Mouse (Mus musculus) kidney, adult 11 months (tissue): ENCODE measurements around the gene Tmem196.

Source experiments
- DNase-seq: peaks from one replicate; pipeline ENCODE4 v3.0.0; 2022

Tmem196 gene

GRCm38 (mm10) chr12:119945589-119946310, at the start of gene Tmem196:
Gene Tmem196, plus strand, starts transcription at chr12:119945822.
- no peak for DNase-seq

- no peak for DNase-seq
These were observed 680 bp downstream of the Tmem196 start for GRCm38 (mm10) chr12:119946311-119946692.

DNA sequence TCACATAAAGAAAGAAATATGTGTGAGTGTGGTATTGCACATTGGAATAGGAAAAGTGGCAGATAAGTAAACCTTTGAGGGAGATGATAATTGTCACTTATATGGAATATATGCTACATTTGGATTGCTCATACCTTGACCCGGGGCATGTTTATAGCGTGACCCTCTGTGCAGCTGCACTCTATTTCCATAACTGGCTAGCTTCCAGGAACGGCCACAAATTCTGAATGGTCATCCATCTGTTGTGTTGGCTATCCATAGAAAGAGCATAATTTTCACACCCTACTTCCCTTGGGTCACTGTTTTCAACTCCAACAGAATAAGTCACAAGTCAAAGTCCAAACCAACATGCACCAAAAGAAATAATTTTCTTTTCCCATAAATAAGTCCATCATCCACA, 11.4 kb downstream of the Tmem196 start:
- DNase-seq, result no peak

- DNase-seq, result no peak
These were observed 15.1 kb downstream of the Tmem196 start for GRCm38 (mm10) chr12:119960730-119961129.

GRCm38 (mm10) chr12:119965373-119965772, 19.8 kb downstream of the Tmem196 start:
- no peak for DNase-seq

- DNase-seq, result no peak
These were observed 24.4 kb downstream of the Tmem196 start for GRCm38 (mm10) chr12:119970068-119970467.

DNA sequence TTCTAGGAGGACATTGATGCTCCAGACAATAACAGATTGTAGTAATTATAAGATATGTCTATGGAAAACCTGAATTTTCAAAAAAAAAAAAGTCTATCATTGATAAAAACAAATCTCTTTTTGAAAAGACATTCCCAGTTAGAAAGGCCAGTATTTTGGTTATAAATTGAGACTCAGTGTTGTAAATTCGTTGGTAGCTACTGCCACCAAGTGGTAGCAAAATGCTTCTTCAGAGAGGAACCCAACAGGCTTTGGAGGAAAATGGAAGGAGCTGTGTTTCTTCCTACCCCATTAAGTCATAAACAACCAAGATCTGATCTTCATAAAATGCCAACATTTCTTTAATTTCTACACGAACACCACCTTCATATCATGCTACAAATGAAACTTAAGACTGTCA, 36.1 kb downstream of the Tmem196 start:
- DNase-seq, result no peak

- DNase-seq, result no peak
These were observed 52.6 kb downstream of the Tmem196 start for GRCm38 (mm10) chr12:119998267-119998666.

GRCm38 (mm10) chr12:120004280-120004679, 58.7 kb downstream of the Tmem196 start:
- no peak for DNase-seq

DNA sequence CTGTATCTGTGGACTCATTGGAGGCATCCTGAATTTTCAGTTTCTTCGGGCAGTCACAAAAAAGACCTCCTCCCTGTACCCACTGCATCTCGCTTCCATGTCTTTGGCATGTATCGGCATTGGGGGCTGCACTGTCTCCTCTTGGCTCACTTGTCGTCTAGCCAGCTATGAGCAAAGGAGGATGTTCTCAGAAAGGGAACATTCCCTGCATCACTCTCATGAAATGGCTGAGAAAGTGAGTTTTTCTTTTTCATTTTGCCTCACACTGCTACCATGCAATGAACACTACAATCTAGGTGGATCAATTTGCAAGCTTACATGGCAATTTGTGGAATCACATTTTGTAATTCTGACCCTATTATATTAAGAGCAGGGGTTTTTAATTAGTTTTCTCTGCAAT, 69.1 kb downstream of the Tmem196 start:
- no peak for DNase-seq

DNA sequence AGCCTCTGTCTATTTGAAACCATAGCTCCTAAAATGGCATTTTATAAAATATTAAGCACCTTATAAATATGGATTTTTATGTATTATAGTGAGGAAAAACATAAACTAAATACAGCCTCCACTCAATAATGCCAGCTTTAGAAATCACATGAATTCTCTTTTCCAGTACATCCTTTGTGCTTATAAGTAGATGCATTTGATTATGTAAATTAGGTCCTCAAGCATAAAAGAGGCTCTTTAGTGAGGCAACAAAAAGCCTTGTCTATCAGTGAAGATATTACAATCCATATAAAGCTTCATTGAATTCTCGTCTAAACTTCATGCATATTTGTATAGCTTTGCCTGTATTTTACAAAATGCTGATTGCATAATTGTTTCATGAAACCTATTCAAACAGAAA, 69.6 kb downstream of the Tmem196 start:
- no peak for DNase-seq

DNA sequence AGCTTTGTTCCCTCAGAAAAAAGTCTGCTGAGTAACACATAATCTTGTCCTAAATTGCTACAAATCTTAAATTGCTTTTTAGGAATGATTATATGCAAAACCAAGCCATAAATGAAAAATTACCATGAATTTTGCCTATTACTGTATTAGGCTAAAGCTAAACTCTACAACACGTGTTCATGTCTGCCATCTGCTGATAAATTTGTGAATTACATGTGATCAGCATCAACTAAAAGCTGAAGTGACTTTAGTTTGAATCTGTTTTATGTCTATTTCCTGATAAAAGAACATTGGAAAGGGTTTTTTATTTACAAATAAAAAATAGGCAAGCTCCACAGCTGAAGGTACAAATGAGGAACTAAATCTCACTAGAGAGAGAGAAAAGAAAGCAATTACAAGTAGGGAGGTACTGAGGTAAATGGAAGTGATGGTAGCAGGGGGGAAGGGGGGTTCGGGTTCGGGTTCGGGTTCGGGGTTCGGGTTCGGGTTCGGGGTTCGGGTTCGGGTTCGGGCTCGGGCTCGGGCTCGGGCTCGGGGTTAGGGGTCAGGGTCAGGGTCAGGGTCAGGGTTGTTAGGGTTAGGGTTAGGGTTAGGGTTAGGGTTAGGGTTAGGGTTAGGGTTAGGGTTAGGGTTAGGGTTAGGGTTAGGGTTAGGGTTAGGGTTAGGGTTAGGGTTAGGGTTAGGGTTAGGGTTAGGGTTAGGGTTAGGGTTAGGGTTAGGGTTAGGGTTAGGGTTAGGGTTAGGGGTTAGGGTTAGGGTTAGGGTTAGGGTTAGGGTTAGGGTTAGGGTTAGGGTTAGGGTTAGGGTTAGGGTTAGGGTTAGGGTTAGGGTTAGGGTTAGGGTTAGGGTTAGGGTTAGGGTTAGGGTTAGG, 82.7 kb downstream of the Tmem196 start:
- DNase-seq, result peak; percentile 30
